Mouse (Mus musculus): ENCODE results near the gene Morc4. TPM values are rescaled to one million over a fixed set of nuclear protein-coding genes. Genes with fewer than 3 reads are reported as not detected.

Morc4 gene
- polyA plus RNA-seq, 1 experiment = 5.8 TPM

DNA sequence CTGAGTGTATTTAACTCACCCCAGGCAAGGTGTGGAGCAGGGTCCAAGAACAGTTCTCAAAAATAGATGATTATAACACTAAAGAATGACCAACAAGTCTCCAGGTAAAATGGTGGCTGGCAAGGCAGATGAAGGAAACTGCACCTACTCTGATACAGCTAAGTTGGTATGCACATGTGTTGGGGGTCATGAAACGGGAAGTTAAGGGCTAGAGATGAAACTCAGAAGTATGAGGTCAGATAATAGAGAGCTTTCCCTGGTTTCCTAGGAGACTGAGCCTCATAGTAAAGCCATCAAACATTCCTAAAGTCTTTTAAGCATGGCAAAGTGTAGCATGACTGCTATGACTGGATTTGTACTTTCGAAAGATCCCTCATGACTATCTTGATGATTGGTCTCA lies 68.4 kb downstream of the Morc4 start:
- DNase-seq (ENCODE audit: low read depth) = no peak
- TF ChIP-seq POLR2A (IDR thresholded peaks at IDR 0.05; ENCODE audit: borderline replicate concordance, extremely low read depth, insufficient read depth, insufficient read length, poor library complexity, severe bottlenecking) = no peak
- TF ChIP-seq CTCF (IDR thresholded peaks at IDR 0.05; ENCODE audit: borderline replicate concordance, extremely low read depth, insufficient read depth, insufficient read length) = no peak

DNA sequence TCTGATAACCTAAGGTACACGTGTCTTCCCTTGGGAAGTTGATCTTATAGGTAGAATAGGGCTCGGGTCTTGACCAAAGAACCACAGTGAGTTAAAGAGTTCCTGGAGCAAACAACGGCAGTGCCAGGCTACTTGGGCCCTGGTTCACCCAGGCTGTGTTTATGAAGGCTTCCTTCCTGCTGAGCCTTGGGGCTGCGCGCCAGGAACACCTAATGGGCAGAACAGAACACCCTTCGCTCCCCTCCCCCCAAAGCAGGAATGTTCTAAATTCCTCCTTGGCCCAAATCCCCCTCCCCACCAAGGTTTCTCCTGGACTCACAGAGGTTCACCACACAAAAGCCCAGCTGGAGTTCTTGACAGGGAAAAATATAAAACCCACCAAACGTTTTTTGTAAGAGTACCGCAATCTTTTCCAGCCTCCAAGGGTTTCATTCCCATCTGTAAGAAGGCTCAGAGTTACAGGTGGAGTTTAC lies 71.0 kb downstream of the Morc4 start, which contains the start of gene Cldn2:
Gene Cldn2 (plus strand): TSS at position 423 of the 473 bp plus-strand sequence.
- no peak for DNase-seq (ENCODE audit: low read depth)
- TF ChIP-seq POLR2A (IDR thresholded peaks at IDR 0.05; ENCODE audit: borderline replicate concordance, extremely low read depth, insufficient read depth, insufficient read length, poor library complexity, severe bottlenecking) (no peak), CTCF (IDR thresholded peaks at IDR 0.05; ENCODE audit: borderline replicate concordance, extremely low read depth, insufficient read depth, insufficient read length) (no peak)

DNA sequence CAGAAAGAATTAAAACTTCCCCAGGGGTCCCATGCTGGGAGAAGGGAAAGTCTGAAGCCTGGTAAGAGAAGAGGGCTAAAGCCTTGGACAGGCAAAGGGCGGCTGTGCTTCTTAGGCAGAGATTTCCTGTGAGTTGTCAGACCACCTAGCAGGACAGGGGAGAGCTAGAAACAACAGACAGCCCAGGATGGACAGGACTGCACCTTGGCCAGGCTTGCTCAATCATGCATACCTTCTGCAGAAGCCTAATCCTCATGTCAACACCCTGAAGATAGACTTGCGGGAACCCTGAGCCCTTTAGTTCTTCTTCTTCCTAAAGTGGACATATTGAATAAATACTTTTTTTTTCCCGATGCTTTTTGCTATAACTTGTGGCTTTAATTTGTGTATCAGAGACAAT lies 71.5 kb downstream of the Morc4 start:
- no peak for DNase-seq (ENCODE audit: low read depth)
- no peak for TF ChIP-seq CTCF (IDR thresholded peaks at IDR 0.05; ENCODE audit: borderline replicate concordance, extremely low read depth, insufficient read depth, insufficient read length)

GRCm38 (mm10) chrX:139797875-139798274 lies 73.6 kb downstream of the Morc4 start:
- no peak for DNase-seq (ENCODE audit: low read depth)
- TF ChIP-seq CTCF (IDR thresholded peaks at IDR 0.05; ENCODE audit: borderline replicate concordance, extremely low read depth, insufficient read depth, insufficient read length) (no peak), POLR2A (IDR thresholded peaks at IDR 0.05; ENCODE audit: borderline replicate concordance, extremely low read depth, insufficient read depth, insufficient read length, poor library complexity, severe bottlenecking) (no peak)

- DNase-seq (ENCODE audit: low read depth) = no peak
- TF ChIP-seq POLR2A (IDR thresholded peaks at IDR 0.05; ENCODE audit: borderline replicate concordance, extremely low read depth, insufficient read depth, insufficient read length, poor library complexity, severe bottlenecking) (no peak), CTCF (IDR thresholded peaks at IDR 0.05; ENCODE audit: borderline replicate concordance, extremely low read depth, insufficient read depth, insufficient read length) (no peak)
Observed at GRCm38 (mm10) chrX:139796037-139796436, 75.4 kb downstream of the Morc4 start.

DNA sequence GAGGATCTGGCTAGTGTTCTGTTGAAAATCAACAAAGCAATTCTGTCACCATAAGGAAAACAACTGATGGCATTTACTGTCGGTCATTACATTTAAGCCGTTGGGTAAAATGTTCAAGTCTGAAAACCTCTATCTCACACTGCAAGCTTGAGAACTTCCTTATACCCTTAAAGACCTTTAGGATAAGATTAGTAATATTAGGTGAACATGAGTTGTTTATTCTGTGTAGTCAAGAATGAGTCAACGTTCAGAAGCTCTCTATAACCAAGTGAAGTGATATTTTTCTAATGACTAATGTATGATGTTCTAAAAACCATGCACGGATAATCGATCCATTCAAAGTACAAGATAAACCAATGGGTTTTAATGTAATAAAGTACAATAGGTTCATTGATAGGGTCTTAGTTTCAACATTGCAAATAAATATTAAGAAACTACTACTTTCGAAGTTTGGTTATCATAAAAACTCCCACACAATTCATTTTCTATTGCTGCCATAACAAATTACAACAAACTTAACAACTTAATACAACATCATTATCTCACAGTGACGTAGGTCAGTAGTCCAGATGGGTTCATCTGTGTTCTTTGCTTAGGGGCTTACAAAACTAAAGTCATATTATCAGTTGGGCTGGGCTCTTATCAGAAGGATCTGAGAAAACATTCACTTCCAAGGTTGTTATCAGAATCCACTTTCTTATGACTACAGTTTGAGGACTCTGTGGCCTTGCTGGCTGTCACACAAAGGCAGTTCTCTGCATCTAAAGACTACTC lies 77.2 kb downstream of the Morc4 start:
- no peak for DNase-seq (ENCODE audit: low read depth)
- TF ChIP-seq CTCF (IDR thresholded peaks at IDR 0.05; ENCODE audit: borderline replicate concordance, extremely low read depth, insufficient read depth, insufficient read length) = no peak
- TF ChIP-seq POLR2A (IDR thresholded peaks at IDR 0.05; ENCODE audit: borderline replicate concordance, extremely low read depth, insufficient read depth, insufficient read length, poor library complexity, severe bottlenecking) = no peak

GRCm38 (mm10) chrX:139785764-139786163 lies 85.7 kb downstream of the Morc4 start:
- DNase-seq (ENCODE audit: low read depth) = no peak
- no peak for TF ChIP-seq POLR2A (IDR thresholded peaks at IDR 0.05; ENCODE audit: borderline replicate concordance, extremely low read depth, insufficient read depth, insufficient read length, poor library complexity, severe bottlenecking)
- TF ChIP-seq CTCF (IDR thresholded peaks at IDR 0.05; ENCODE audit: borderline replicate concordance, extremely low read depth, insufficient read depth, insufficient read length) = no peak

- peak; percentile 22 for DNase-seq (ENCODE audit: low read depth)
- no peak for TF ChIP-seq CTCF (IDR thresholded peaks at IDR 0.05; ENCODE audit: borderline replicate concordance, extremely low read depth, insufficient read depth, insufficient read length)
- no peak for TF ChIP-seq POLR2A (IDR thresholded peaks at IDR 0.05; ENCODE audit: borderline replicate concordance, extremely low read depth, insufficient read depth, insufficient read length, poor library complexity, severe bottlenecking)
Observed at GRCm38 (mm10) chrX:139783045-139783422, 88.4 kb downstream of the Morc4 start.

- TF ChIP-seq POLR2A (IDR thresholded peaks at IDR 0.05; ENCODE audit: borderline replicate concordance, extremely low read depth, insufficient read depth, insufficient read length, poor library complexity, severe bottlenecking) (no peak), CTCF (IDR thresholded peaks at IDR 0.05; ENCODE audit: borderline replicate concordance, extremely low read depth, insufficient read depth, insufficient read length) (no peak)
- DNase-seq (ENCODE audit: low read depth) = peak; percentile 52
Observed at GRCm38 (mm10) chrX:139782278-139783044, 89.0 kb downstream of the Morc4 start, which contains the start of gene Ripply1. TSS of gene Ripply1 (minus strand) at chrX:139782353.

- TF ChIP-seq CTCF (IDR thresholded peaks at IDR 0.05; ENCODE audit: borderline replicate concordance, extremely low read depth, insufficient read depth, insufficient read length) (no peak), POLR2A (IDR thresholded peaks at IDR 0.05; ENCODE audit: borderline replicate concordance, extremely low read depth, insufficient read depth, insufficient read length, poor library complexity, severe bottlenecking) (no peak)
- no peak for DNase-seq (ENCODE audit: low read depth)
Observed at GRCm38 (mm10) chrX:139781563-139781962, 89.9 kb downstream of the Morc4 start.

DNA sequence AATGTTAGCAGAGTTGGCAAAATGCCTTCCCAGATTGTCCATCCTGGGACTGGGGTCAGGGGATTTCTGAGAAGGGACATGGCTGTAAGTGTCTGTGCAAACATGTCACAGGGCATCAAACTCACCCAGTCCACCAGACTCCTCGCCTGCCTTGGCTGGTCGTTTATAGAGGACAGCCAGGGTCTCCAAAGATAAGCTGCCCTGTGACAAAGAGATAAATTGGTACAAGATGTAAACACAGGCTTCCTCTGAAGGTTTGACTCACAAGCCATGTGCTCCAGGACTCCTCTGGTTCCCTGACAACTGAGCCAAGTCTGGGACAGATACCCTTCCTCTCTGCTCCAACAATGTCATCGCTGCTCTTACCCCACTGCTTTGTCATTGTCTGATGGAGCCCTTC lies 90.5 kb downstream of the Morc4 start:
- no peak for DNase-seq (ENCODE audit: low read depth)
- no peak for TF ChIP-seq CTCF (IDR thresholded peaks at IDR 0.05; ENCODE audit: borderline replicate concordance, extremely low read depth, insufficient read depth, insufficient read length)
- TF ChIP-seq POLR2A (IDR thresholded peaks at IDR 0.05; ENCODE audit: borderline replicate concordance, extremely low read depth, insufficient read depth, insufficient read length, poor library complexity, severe bottlenecking) = no peak
